Mouse (Mus musculus): Measurements from ENCODE around the gene Piezo1.

Piezo1 gene

GRCm38 (mm10) chr8:122500856-122501255 lies 50.3 kb downstream of the Piezo1 start:
- DNase-seq (ENCODE audit: low spot score in 2 of 2): peak; percentile 81 to 87

DNA sequence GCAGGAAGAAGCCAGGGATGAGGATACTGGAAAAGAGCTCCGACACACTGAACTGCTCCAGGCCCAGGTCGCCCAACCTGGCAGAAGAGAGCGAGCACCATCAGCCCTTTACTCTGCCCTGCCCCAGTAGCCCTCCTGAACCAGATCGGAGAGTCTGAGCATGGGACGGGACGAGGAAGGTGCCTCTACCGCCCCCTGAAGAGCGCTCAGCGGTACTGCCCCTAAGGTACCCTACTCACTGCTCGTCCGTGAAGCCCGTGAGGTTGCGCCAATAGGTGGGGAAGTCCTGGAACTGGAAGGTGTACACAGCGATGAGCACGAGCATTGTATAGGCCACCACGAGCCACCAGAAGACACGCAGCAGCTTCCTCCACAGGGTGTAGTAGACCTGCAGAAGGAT lies 53.2 kb downstream of the Piezo1 start:
- DNase-seq (ENCODE audit: low spot score in 2 of 2): peak in 1 of 2 experiments; percentile 43

- DNase-seq (ENCODE audit: low spot score in 2 of 2): no peak
These were observed 54.0 kb downstream of the Piezo1 start for GRCm38 (mm10) chr8:122497016-122497734.

DNA sequence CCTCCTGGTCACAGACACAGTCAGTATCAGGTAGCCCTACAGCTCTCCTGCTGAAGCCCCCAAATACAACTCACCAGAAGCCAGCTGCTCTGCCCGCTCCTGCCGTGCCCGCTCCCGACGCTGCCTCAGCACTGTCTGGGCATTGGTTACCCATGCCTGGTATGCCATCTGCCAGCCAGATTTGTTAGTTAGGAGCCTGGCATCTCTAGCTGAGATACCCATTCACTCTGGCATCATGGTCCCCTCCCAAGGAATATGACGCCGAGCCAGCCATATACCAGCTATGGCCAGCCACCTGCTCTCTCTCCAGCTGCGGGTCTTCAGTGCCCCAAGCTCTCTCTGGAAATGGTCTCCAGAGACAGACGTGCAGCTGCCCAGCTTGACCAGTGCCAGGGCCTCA lies 62.7 kb downstream of the Piezo1 start:
- no peak for DNase-seq (ENCODE audit: low spot score in 2 of 2)

- DNase-seq (ENCODE audit: low spot score in 2 of 2): no peak
These were observed 66.3 kb downstream of the Piezo1 start for GRCm38 (mm10) chr8:122484831-122485230.

GRCm38 (mm10) chr8:122483877-122484276 lies 67.3 kb downstream of the Piezo1 start:
- no peak for DNase-seq (ENCODE audit: low spot score in 2 of 2)

DNA sequence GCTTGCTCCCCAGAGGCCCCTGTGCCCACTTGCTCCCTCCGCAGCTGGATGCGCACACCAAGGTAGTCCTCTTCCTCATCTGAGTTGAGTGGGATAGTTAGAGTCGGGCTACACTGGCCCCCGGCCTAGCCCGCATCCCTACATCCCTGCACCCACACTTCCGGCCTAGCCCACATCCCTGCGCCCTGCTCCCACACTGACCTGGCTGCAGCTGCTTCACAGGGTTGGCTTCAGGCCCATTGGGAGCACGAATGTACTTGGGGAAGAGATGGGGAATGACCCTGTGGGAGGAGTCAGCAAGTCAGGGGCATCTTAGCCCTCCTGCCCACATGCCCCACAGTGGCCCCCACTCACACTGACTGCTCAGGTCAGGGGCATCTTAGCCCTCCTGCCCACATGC lies 68.7 kb downstream of the Piezo1 start:
- no peak for DNase-seq (ENCODE audit: low spot score in 2 of 2)

DNA sequence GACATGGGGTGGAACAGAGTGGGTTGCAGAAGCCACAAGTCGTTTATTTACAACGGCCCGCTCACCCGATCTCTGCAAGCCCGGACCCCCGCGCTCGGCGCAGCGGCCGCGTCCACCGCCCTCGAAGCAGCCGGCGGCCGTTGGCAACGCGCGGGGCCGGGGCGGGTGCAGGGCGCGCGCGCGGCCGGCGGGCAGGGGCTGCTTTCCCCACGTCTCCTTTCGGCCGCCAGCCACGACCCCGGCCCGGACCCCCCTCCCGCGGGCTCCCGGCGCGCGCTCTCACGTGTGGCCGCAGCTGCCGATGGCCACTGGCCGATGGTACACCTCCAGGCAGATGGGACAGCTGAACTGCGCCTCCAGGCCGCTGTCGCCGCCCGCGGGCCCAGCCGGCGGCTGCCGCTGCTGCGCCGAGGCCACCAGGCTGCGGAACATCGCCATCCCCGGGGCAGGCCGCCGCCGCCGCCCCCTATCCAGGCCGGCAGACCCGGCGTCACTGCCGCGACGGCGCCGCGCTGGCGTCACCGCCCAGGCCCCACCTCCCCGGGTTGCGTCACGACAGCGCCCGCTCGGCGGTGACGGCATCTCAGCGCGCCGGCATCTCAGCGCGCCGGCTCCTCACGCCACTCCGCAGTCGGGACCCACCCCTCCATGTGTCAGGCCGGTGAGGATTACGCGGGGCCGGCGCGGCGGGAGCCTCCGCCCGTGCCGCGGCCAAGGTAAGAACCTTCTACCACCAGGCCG lies 75.4 kb downstream of the Piezo1 start, which contains the start of the genes Rnf166 and Ctu2:
Rnf166 (minus strand) TSS at position 485 of the 741 bp plus-strand sequence.
Ctu2 (plus strand) TSS at position 564 of the 741 bp plus-strand sequence.
- peak; percentile 94 for DNase-seq (ENCODE audit: low spot score in 2 of 2)

GRCm38 (mm10) chr8:122474951-122475560 lies 76.1 kb downstream of the Piezo1 start:
- DNase-seq (ENCODE audit: low spot score in 2 of 2): peak; percentile 49 to 59

- DNase-seq (ENCODE audit: low spot score in 2 of 2): peak in 1 of 2 experiments; percentile 36
These were observed 77.2 kb downstream of the Piezo1 start for GRCm38 (mm10) chr8:122473911-122474421.

DNA sequence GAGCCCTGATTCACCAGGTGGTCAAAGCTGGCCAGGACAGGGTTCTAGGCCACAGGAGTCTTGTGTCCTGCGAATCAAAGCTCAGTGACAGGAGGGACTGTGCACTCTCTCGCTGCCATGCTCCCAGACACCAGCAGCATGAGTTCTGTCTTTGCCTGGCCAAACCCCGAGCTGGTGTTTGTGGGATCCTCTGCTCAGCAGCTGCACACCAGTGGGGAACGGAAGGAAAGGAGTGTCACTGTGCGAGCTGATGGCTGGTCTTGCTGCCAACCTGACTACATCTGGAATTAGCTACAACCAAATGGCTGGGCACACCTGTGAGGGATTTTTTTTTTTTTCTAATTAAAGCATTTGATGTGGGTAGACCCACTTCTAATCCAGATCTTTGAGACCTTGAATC lies 80.4 kb downstream of the Piezo1 start:
- DNase-seq (ENCODE audit: low spot score in 2 of 2): no peak

DNA sequence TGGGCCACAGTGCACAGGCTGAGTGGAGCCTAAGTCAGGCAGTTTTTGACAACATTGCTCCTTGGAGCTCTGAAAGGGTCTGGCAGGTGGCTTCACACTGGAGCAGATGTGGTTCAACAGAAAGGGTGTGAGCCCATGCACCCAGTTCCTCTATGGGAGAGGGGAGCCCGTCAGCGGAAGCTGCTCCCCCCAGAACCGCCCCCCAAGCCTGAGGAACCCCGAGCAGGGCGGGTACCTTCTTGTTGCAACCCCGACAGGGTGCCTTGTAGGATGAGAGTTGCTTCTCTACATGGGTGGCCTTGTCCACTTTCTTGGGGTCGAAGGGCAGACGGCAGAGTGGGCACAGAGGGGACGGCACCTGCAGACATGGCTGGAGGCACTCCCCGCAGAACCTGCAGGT lies 81.2 kb downstream of the Piezo1 start:
- DNase-seq (ENCODE audit: low spot score in 2 of 2): peak in 1 of 2 experiments; percentile 35

DNA sequence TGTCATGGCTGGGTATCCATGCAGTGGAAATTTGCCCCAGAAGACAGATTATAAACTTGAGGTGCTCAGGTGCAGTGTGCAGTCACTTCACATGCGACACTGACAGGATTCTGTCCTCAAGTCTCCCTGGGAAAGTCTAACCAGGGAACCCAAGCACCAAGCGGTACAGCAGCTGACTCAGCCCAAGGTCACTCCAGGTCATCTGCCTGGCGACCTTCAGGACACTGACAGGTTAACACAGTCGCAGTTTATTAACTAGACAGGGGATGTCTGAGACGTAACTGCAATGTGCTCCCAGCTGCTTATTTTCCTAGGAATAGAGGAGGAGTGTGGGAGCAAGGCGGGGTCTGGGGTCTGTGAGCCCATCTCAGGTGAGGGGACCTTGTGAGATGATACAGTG lies 81.7 kb downstream of the Piezo1 start:
- no peak for DNase-seq (ENCODE audit: low spot score in 2 of 2)

DNA sequence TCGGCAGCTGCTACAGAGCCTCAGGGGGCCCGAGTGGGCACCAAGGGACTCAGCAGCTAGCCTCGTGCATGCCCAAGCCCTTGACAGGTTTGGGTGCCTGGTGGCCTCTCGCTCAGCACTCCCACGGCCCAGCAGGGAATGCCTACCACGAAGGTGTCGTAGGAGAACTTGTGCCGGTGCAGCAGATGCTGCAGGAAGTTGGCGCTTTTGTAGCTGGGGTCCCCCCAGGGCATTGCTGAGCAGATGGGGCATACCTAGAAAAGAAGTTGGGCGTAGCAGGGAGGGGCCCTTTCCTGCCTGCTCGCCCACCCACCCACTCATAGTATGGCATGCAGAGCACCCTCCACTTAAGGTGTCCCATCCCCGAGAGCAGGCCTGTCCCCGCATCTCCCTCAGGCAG lies 83.3 kb downstream of the Piezo1 start:
- DNase-seq (ENCODE audit: low spot score in 2 of 2): no peak

DNA sequence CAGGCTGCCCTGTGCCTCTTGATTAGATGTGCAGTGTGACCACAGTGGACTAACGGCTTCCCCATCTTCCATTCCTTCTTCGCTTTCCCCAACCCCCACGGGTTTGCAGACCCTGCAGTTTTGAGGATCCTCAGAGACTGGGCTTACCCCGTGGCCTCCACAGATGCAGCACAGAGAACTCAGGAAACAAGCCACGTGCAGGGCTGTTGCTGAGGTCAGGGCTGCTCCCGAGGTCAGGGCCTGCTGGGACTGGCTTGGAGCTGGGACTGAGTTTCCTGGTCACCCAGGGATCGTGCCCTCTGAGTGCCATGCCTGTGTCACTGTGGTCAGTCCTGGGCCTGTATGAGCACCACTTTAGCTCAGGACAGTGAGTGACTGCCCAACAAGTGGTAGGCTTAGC lies 86.1 kb downstream of the Piezo1 start:
- DNase-seq (ENCODE audit: low spot score in 2 of 2): no peak

DNA sequence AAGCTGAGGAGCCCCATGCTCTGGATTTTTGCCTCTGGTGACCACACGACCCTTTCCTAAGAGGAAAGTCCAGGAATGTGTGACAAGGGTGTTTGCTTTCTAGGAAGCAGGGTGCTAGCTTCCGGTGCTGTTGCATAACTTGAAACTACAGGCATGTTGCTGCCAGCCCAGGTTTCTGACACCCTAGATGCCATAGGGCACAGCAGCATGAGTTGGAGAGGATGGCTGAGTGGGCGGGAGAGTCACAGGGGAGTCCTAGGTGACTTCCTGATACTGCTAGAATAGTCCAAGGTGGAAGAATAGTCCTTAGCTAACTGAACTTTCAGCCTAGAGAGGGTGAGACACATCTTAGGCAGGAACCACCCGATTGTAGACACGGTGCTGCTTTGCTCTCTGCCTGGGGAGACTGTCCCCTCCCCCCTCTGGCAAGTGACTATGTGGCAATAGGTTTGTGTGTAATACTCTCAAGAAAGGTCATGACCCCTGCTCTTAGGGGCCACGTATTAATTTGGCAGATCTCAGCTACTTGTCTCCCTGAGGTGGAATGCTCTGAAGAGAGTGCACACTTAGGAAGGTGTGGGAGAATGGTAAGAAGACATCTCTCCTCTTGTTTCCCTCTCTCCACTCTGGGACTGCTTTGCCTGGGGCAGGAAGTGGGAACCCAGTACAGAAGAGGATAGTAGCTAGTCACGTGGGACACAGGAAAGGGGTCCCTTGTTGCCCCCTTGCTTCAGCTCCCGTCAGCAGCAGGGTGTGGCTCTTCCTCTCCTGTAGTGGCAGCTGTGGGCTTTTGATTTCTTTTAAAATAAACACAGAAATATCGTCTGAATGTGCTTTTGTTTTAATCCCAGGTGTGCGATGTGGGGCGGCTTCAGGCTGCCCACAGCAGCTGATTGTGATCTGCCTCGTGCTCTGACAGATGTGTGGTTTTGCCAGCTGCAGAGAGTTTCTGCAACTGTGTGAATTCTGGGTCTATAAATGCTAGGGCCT lies 87.2 kb downstream of the Piezo1 start:
- DNase-seq (ENCODE audit: low spot score in 2 of 2): no peak

- no peak for DNase-seq (ENCODE audit: low spot score in 2 of 2)
These were observed 88.6 kb downstream of the Piezo1 start for GRCm38 (mm10) chr8:122462510-122462909.

- no peak for DNase-seq (ENCODE audit: low spot score in 2 of 2)
These were observed 89.5 kb downstream of the Piezo1 start for GRCm38 (mm10) chr8:122461473-122462148.

DNA sequence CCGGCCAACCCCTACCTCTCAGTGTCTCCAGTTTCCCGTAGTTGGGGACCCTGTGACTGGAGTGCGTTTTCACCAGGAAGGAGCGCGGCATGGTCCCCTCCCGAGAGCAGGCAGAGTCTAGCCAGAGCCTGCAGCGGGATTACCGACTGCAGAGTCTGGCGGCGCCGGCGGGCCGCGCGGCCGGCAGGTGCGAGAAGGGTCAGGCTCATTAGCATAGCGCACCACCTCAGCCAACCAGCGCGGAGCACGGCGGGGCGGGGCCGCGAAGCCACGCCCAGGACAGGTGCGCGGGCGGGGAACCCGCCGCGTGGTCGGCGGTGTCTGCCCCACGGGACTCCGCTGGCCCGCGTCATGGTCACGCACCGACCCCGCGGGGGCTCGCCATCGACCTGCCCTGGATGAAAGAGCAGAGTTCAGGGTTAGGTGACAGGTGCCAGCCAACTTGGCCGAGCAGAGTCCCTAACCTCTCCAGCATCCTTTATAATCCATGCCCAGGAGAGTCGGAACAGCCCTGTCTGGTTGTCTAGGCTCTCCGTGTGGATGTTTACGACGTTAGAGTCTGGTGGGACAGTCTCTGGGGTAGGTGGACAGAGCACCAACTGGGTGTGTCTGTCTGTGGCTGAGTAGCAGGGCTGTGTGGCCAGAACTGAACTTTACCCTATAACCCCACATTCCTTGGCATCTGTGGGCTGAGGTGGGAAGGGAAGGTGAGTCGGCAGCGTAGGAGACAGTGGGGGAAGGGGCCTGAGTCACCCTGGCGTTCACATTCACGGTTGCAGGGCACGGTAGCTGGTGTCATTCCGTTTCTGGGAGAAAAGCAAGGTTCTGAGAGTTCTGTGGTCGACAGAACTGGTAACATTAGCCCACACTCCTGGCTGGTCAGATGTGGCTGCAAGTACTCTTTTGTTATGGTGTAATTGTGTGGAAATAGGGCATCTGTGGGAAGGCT lies 90.3 kb downstream of the Piezo1 start, which contains the start of gene Snai3:
Snai3 (minus strand) TSS at position 210 of the 949 bp plus-strand sequence.
- peak in 1 of 2 experiments; percentile 69 for DNase-seq (ENCODE audit: low spot score in 2 of 2)
